In the genomic region with DNA sequence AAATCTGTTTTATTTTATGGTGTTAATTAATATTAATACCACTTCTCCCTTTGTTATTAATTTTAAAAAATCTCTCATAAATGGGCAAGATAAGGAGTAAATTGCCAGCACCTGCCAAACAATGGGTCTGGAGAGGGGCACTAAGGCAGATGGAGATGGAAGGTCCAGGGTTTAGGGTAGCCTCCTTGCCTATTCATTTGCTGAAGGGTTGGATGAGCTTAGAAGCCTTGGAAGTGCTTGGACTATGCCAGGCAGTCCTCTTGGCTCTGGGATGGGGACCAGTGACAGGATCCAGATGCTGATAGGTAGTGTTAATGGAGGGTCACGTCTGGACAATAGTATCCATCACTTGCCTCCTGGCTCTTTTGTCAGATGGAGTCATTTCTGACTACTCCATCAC, we compare ENCODE assay signal across 18 mouse cellular contexts.
"Had no signal": no experiment of that assay in that cellular context is flagged by ENCODE, and none has a peak within 500 bp of the region (broad histone marks: within the 10 kb centered on the region; RNA-seq: fewer than 3 reads in every experiment).

No protein-coding gene starts in this region.

- H3K9me3 ChIP-seq: liver, embryonic 15.5 days; lung, embryonic 15.5 days; neural tube, embryonic 12.5 days; stomach, embryonic 15.5 days had no signal

- H3K36me3 ChIP-seq: liver, embryonic 15.5 days; lung, embryonic 15.5 days; neural tube, embryonic 12.5 days; stomach, embryonic 15.5 days had no signal

- ATAC-seq: liver, postnatal 0 days; lung, postnatal 0 days; midbrain, embryonic 16.5 days had no signal

- H3K9ac ChIP-seq: liver, embryonic 15.5 days; liver, postnatal 0 days; lung, embryonic 15.5 days; neural tube, embryonic 12.5 days; stomach, embryonic 15.5 days had no signal

- H3K4me2 ChIP-seq: liver, embryonic 15.5 days; lung, embryonic 15.5 days; neural tube, embryonic 12.5 days; stomach, embryonic 15.5 days had no signal

- H3K27ac ChIP-seq: liver, embryonic 15.5 days; lung, embryonic 15.5 days; macrophage; neural tube, embryonic 12.5 days; stomach, embryonic 15.5 days; stomach, postnatal 0 days had no signal

- DNase-seq: liver, postnatal 0 days; lung, adult 2 months; lung, postnatal 14 days; lung, postnatal 36 days; midbrain, embryonic 14.5 days; right cerebral cortex, postnatal 14 days; thymus, adult 2 months; thymus, postnatal 25 days; thymus, postnatal 4 days had no signal

- H3K4me3 ChIP-seq: liver, embryonic 15.5 days; lung, embryonic 15.5 days; megakaryocyte, embryonic 14.5 days; neural tube, embryonic 12.5 days; stomach, embryonic 15.5 days had no signal

- H3K4me1 ChIP-seq: liver, embryonic 15.5 days; megakaryocyte, embryonic 14.5 days had no signal
